Mouse (Mus musculus) liver, adult 2 months (tissue): Measurements from ENCODE around the gene Csde1. TPM values are rescaled to one million over a fixed set of nuclear protein-coding genes. Genes with fewer than 3 reads are reported as not detected.
A peak's percentile ranks its signal among the peaks of the same experiment; 100 is the strongest.

Experiments
- DNase-seq: peaks from one replicate; pipeline ENCODE4 v3.0.0-alpha.2; 2011; ENCODE audit warnings: low read depth, low spot score; ENCODE audit errors: extremely low read depth
- H3K27ac ChIP-seq: fragments of 200-500 bp; replicated peaks from 2 replicates; pipeline ENCODE4 v1.5.1; 2012; ENCODE audit warnings: low read depth, mild to moderate bottlenecking, control low read depth, inconsistent platforms, low read length; ENCODE audit not compliant: insufficient read depth
- H3K27me3 ChIP-seq: fragments of 200-500 bp; 2 replicates; pipeline ENCODE4 v1.6.1; 2012; ENCODE audit warnings: mild to moderate bottlenecking, moderate library complexity, low read length, inconsistent platforms; ENCODE audit not compliant: control insufficient read depth, insufficient read depth
- H3K36me3 ChIP-seq: fragments of 200-500 bp; 2 replicates; pipeline ENCODE4 v1.6.1; 2012; ENCODE audit warnings: low read length, inconsistent platforms; ENCODE audit not compliant: control insufficient read depth, insufficient read depth
- H3K4me1 ChIP-seq: fragments of 200-500 bp; 2 replicates; pipeline ENCODE4 v1.6.1; 2011; ENCODE audit warnings: low read length; ENCODE audit not compliant: control insufficient read depth, insufficient read depth
- H3K4me3 ChIP-seq: fragments of 200-500 bp; 2 replicates; pipeline ENCODE4 v1.5.1; 2011; ENCODE audit warnings: low read depth, mild to moderate bottlenecking, control low read depth, low read length, moderate library complexity; ENCODE audit not compliant: insufficient read depth
- H3K79me2 ChIP-seq: fragments of 200-500 bp; 2 replicates; pipeline ENCODE4 v1.6.1; 2012; ENCODE audit warnings: inconsistent platforms, mild to moderate bottlenecking, low read length, moderate library complexity; ENCODE audit not compliant: control insufficient read depth, insufficient read depth
- H3K9ac ChIP-seq: fragments of 200-500 bp; 2 replicates; pipeline ENCODE4 v1.6.1; 2012; ENCODE audit warnings: low read depth, mild to moderate bottlenecking, control low read depth, inconsistent platforms, low read length
- CTCF ChIP-seq: fragments of 200-500 bp; IDR thresholded peaks from 2 replicates; pipeline ENCODE4 v1.5.1; 2011; ENCODE audit warnings: low read depth, low read length, control low read depth
- POLR2A ChIP-seq: fragments of 200-500 bp; IDR thresholded peaks from 2 replicates; pipeline ENCODE4 v1.6.1; 2011; ENCODE audit warnings: low read length, control low read depth; ENCODE audit not compliant: insufficient read depth; ENCODE audit errors: extremely low read depth
- WGBS: fragments of 180-500 bp; shearing (Covaris S2); methylation state at CpG from one replicate; pipeline ENCODE4 v1.1.7; 2018; 5-methylcytosine and 5-hydroxymethylcytosine counted together
- polyA plus RNA-seq: library from polyadenylated mRNA; depleted of rRNA; stranded (reverse); fragments of >200 nt; gene quantifications from 2 replicates; pipeline ENCODE4 v1.2.3, GENCODE M21; 2012; rRNA removed
- total RNA-seq: library from RNA; depleted of rRNA; stranded (reverse); fragments of >200 nt; gene quantifications from 2 replicates; pipeline ENCODE4 v1.2.3, GENCODE M21; 2014; rRNA removed

Gene Csde1
- total RNA-seq (210 and 237 TPM in 2 replicates), polyA plus RNA-seq (16.7 and 17.9 TPM in 2 replicates)

DNA sequence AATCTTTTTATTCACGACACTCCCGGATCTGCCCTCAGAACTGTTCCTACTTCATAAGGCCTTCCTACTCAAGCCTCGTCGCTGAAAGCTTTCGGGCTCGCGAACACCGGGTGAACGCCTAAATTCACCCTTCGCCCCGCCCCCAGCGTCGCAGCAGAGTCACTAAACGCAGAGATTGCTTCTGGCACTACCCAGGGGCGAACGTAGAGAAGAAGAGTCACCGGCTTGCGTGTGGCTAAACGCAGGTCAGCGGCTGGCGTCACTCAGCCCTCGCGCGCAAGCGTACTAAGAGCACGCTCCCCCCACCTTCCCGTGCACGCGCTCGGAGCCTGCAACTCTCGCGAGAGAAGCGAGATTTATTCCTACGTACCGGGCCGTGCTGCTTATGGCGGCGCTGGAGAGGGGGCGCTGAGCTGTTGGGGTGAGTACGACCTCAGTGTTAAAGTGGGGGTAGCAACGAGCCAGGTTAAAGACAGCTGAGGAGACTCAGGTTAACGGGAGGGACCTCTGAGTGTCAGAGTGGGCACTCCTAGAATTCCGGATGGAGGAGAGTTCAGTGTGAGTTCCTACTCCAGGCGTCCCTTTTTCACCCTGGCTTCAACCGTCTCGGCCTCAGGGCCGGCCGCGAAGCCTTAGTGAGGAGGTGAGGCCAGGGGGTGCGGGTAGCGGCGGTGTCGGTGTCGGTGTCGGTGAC, at the start of gene Csde1:
Csde1 (plus strand) TSS at position 178 of the 694 bp plus-strand sequence.
- Histone ChIP-seq H3K9ac (peak within 1 kb of the TSS; percentile 89), H3K27ac (peak within 1 kb of the TSS; percentile 91), H3K36me3 (no peaks in the 10 kb centered on the region), H3K79me2 (peaks cover 11% of the 10 kb centered on the region; the same call in 1 of the 2 replicates), H3K27me3 (no peaks in the 10 kb centered on the region), H3K4me1 (peaks cover 16% of the 10 kb centered on the region; the same call in 1 of the 2 replicates), H3K4me3 (peak within 1 kb of the TSS; percentile 82)
- DNase-seq = peak; percentile 96
- under 1% methylated on average over 55 of the region's 55 CpGs for whole genome bisulfite sequencing
- TF ChIP-seq CTCF (no peak), POLR2A (peak; percentile 48)

DNA sequence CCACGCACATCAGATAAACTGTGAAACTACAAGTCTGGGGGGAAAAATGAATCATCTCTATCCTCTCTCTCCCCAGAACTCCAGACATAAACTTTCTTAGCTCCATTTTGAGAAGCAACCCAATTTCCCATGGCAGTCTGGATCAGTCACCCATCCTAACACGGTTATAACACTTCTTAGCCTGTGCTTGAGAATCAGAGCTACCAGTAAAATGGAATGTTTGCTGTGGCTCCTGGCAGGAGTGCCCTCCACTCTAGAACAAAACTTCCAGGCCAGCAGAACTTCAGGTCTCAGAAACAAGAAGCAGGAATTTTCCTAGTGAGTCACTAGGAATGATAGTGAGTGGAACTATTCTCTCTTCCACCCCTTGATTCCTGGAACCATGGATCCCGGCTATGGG, 49.7 kb upstream of the Csde1 start:
- H3K4me3 ChIP-seq = no peak overlapping the region
- no peaks in the 10 kb centered on the region for H3K27me3 ChIP-seq
- no peak overlapping the region for H3K27ac ChIP-seq
- no peaks in the 10 kb centered on the region for H3K4me1 ChIP-seq
- no peak overlapping the region for H3K9ac ChIP-seq
- no peaks in the 10 kb centered on the region for H3K79me2 ChIP-seq
- DNase-seq = no peak
- 91% methylated on average over 3 of the region's 3 CpGs for WGBS
- TF ChIP-seq POLR2A (no peak), CTCF (no peak)
- no peaks in the 10 kb centered on the region for H3K36me3 ChIP-seq

DNA sequence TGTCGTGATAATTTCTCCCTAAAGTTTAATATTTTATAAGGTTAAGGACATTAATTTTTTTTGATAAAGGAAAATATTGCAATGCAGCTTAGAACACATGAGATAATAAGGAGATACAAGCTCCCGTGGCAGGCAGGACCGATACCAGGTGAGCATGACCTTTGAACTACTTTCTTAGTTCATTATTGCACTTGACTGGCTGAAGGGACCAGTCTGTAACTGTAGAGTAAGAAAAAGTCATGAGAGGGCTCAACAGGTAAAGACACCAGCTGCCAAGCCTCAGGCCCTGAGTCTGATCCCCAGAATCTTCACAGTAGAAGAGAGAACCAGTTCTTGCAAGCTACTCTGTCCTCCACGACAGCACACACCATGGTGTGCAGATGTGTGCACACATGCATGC, 43.3 kb upstream of the Csde1 start:
- Histone ChIP-seq H3K27me3 (no peaks in the 10 kb centered on the region), H3K9ac (no peak overlapping the region), H3K79me2 (no peaks in the 10 kb centered on the region), H3K36me3 (no peaks in the 10 kb centered on the region), H3K27ac (no peak overlapping the region), H3K4me1 (no peaks in the 10 kb centered on the region), H3K4me3 (no peak overlapping the region)
- TF ChIP-seq CTCF (no peak), POLR2A (no peak)
- no peak for DNase-seq
- 47% methylated on average over 4 of the region's 4 CpGs for WGBS

GRCm38 (mm10) chr3:102979550-102980348, 40.5 kb upstream of the Csde1 start:
- no peak for DNase-seq
- H3K27me3 ChIP-seq = no peaks in the 10 kb centered on the region
- no peaks in the 10 kb centered on the region for H3K79me2 ChIP-seq
- H3K4me1 ChIP-seq = no peaks in the 10 kb centered on the region
- H3K27ac ChIP-seq = no peak overlapping the region
- TF ChIP-seq POLR2A = no peak
- TF ChIP-seq CTCF = no peak
- H3K9ac ChIP-seq = no peak overlapping the region
- H3K4me3 ChIP-seq = no peak overlapping the region
- WGBS = 54% methylated on average over 10 of the region's 10 CpGs
- no peaks in the 10 kb centered on the region for H3K36me3 ChIP-seq

- WGBS = 78% methylated on average over 3 of the region's 3 CpGs
- Histone ChIP-seq H3K79me2 (no peaks in the 10 kb centered on the region), H3K27me3 (no peaks in the 10 kb centered on the region), H3K9ac (no peak overlapping the region), H3K36me3 (no peaks in the 10 kb centered on the region), H3K27ac (no peak overlapping the region), H3K4me3 (no peak overlapping the region), H3K4me1 (no peaks in the 10 kb centered on the region)
- DNase-seq = no peak
- TF ChIP-seq POLR2A (no peak), CTCF (no peak)
Measured at GRCm38 (mm10) chr3:102980349-102980736, 39.9 kb upstream of the Csde1 start.

GRCm38 (mm10) chr3:102991041-102991440, 29.2 kb upstream of the Csde1 start:
- H3K79me2 ChIP-seq = no peaks in the 10 kb centered on the region
- no peak for TF ChIP-seq POLR2A
- TF ChIP-seq CTCF = no peak

More at GRCm38 (mm10) chr3:102991041-102991440, 29.2 kb upstream of the Csde1 start:
- H3K36me3 ChIP-seq = no peaks in the 10 kb centered on the region
- WGBS = 81% methylated on average over 8 of the region's 8 CpGs
- H3K4me1 ChIP-seq = no peaks in the 10 kb centered on the region
- DNase-seq = no peak
- no peak overlapping the region for H3K9ac ChIP-seq
- H3K27ac ChIP-seq = no peak overlapping the region
- H3K4me3 ChIP-seq = no peak overlapping the region
- no peaks in the 10 kb centered on the region for H3K27me3 ChIP-seq
